26 mouse cellular contexts compared by ENCODE assay signal in genomic region chr8:102938771-102939170, GRCm38 (mm10).
"Had no signal": no experiment of that assay in that cellular context is flagged by ENCODE, and none has a peak within 500 bp of the region (broad histone marks: within the 10 kb centered on the region; RNA-seq: fewer than 3 reads in every experiment).

No protein-coding gene starts in this region.

- H3K36me3 ChIP-seq: heart, embryonic 12.5 days; hindbrain, embryonic 10.5 days; hindbrain, embryonic 12.5 days; intestine, embryonic 15.5 days; limb, embryonic 10.5 days; limb, embryonic 12.5 days; liver, embryonic 13.5 days; liver, embryonic 15.5 days had no signal

- ATAC-seq: hindbrain, embryonic 16.5 days; inflammation-experienced regulatory T-cells, adult 6 months; intestine, embryonic 15.5 days; intestine, postnatal 0 days; liver, postnatal 0 days had no signal

- H3K27me3 ChIP-seq: heart, embryonic 12.5 days; hindbrain, embryonic 12.5 days; intestine, embryonic 15.5 days; limb, embryonic 12.5 days; liver, embryonic 13.5 days; liver, embryonic 15.5 days had no signal

- H3K4me2 ChIP-seq: heart, embryonic 12.5 days; hindbrain, embryonic 12.5 days; hindbrain, embryonic 14.5 days; intestine, embryonic 15.5 days; limb, embryonic 12.5 days; liver, embryonic 11.5 days; liver, embryonic 13.5 days; liver, embryonic 15.5 days had no signal

- H3K4me1 ChIP-seq: heart, embryonic 12.5 days; hindbrain, embryonic 10.5 days; hindbrain, embryonic 12.5 days; intestine, embryonic 15.5 days; limb, embryonic 10.5 days; limb, embryonic 12.5 days; liver, embryonic 13.5 days; liver, embryonic 15.5 days had no signal

- H3K9ac ChIP-seq: heart, embryonic 12.5 days; hindbrain, embryonic 12.5 days; hindbrain, embryonic 14.5 days; intestine, embryonic 15.5 days; limb, embryonic 12.5 days; liver, embryonic 13.5 days; liver, embryonic 15.5 days; liver, postnatal 0 days had no signal

- H3K9me3 ChIP-seq: heart, embryonic 12.5 days; hindbrain, embryonic 10.5 days; hindbrain, embryonic 12.5 days; intestine, embryonic 15.5 days; limb, embryonic 10.5 days; limb, embryonic 12.5 days; liver, embryonic 13.5 days; liver, embryonic 15.5 days had no signal

- H3K27ac ChIP-seq: gastrocnemius, adult 2 months; heart, adult 2 months; hindbrain, embryonic 10.5 days; hindbrain, embryonic 12.5 days; hindbrain, embryonic 14.5 days; intestine, embryonic 15.5 days; layer of hippocampus, adult 2 months; left cerebral cortex, adult 2 months; limb, embryonic 10.5 days; limb, embryonic 12.5 days; liver, embryonic 13.5 days; liver, embryonic 15.5 days had no signal

- H3K4me3 ChIP-seq: gastrocnemius, adult 2 months; heart, adult 2 months; heart, embryonic 12.5 days; hindbrain, embryonic 10.5 days; hindbrain, embryonic 12.5 days; intestine, embryonic 15.5 days; layer of hippocampus, adult 2 months; left cerebral cortex, adult 2 months; limb, embryonic 10.5 days; limb, embryonic 12.5 days; liver, embryonic 13.5 days; liver, embryonic 15.5 days had no signal

- DNase-seq: gastrocnemius, adult 2 months; gastrocnemius, postnatal 10 days; gastrocnemius, postnatal 25 days; heart, adult 2 months; heart, postnatal 10 days; heart, postnatal 4 days; kidney, adult 2 months; kidney, postnatal 10 days; kidney, postnatal 36 days; liver; liver, embryonic 13.5 days; liver, postnatal 0 days had no signal
